ENCODE assay signal across 8 mouse cellular contexts in genomic region chr12:76592213-76592612, GRCm38 (mm10).
A peak's percentile ranks its signal among the peaks of the same experiment; 100 is the strongest.
DNase-seq lines count a peak whose midpoint lies in the region; ATAC-seq and TF ChIP-seq lines count a peak whose summit lies in the region.
"Had no signal": no experiment of that assay in that cellular context is flagged by ENCODE, and none has a peak within 500 bp of the region (broad histone marks: within the 10 kb centered on the region; RNA-seq: fewer than 3 reads in every experiment).

No protein-coding gene starts in this region.

- no peaks in the 10 kb centered on the region for H3K27me3 ChIP-seq in kidney, embryonic 16.5 days (ENCODE audit: insufficient read depth, low read length)
- peaks cover 46% of the 10 kb centered on the region for H3K27me3 ChIP-seq in G1E (ENCODE audit: insufficient read depth, low read length)
- H3K27me3 ChIP-seq in liver, embryonic 15.5 days: peaks cover 28% of the 10 kb centered on the region; the same call in 1 of the 2 replicates

- peak; percentile 57 for DNase-seq in kidney, adult 9 months
- peak; percentile 52 for DNase-seq in CD4-positive helper T cell, adult 2 months (ENCODE audit: low read depth, low spot score)
- no peak for DNase-seq in G1E (ENCODE audit: low spot score)
- peak; percentile 74 for DNase-seq in embryo, embryonic 9.5 days (ENCODE audit: extremely low spot score)
- DNase-seq in thymus, postnatal 14 days: peak; percentile 55

- H3K9me3 ChIP-seq in kidney, embryonic 16.5 days (ENCODE audit: low read length): no peaks in the 10 kb centered on the region
- no peaks in the 10 kb centered on the region for H3K9me3 ChIP-seq in G1E (replicated peaks)
- H3K9me3 ChIP-seq in liver, embryonic 15.5 days (replicated peaks): no peaks in the 10 kb centered on the region
- H3K9me3 ChIP-seq: limb, embryonic 13.5 days had no signal

- H3K4me3 ChIP-seq in kidney, embryonic 16.5 days (ENCODE audit: low read length): no peak overlapping the region
- no peak overlapping the region for H3K4me3 ChIP-seq in G1E (ENCODE audit: low read depth, low read length)
- H3K4me3 ChIP-seq in liver, embryonic 15.5 days (replicated peaks): no peak overlapping the region
- H3K4me3 ChIP-seq: limb, embryonic 13.5 days had no signal

- peaks cover 30% of the 10 kb centered on the region for H3K4me1 ChIP-seq in kidney, embryonic 16.5 days (ENCODE audit: insufficient read depth, low read length)
- H3K4me1 ChIP-seq in G1E (ENCODE audit: insufficient read depth, low read depth, low read length): peaks cover 46% of the 10 kb centered on the region
- peaks cover 54% of the 10 kb centered on the region for H3K4me1 ChIP-seq in liver, embryonic 15.5 days (replicated peaks)

- H3K36me3 ChIP-seq in kidney, embryonic 16.5 days (ENCODE audit: insufficient read depth, low read length): no peaks in the 10 kb centered on the region
- H3K36me3 ChIP-seq in G1E (replicated peaks): peaks cover 32% of the 10 kb centered on the region
- peaks cover 26% of the 10 kb centered on the region for H3K36me3 ChIP-seq in liver, embryonic 15.5 days (replicated peaks)
- H3K36me3 ChIP-seq: limb, embryonic 13.5 days had no signal

- H3K9ac ChIP-seq in kidney, embryonic 16.5 days (replicated peaks; ENCODE audit: low read length): no peak overlapping the region
- no peak overlapping the region for H3K9ac ChIP-seq in liver, embryonic 15.5 days
- H3K9ac ChIP-seq: limb, embryonic 13.5 days had no signal

- WGBS in kidney, embryonic 16.5 days: 40% methylated on average over 1 of the region's 1 CpGs
- 42% methylated on average over 1 of the region's 1 CpGs for WGBS in liver, embryonic 15.5 days (ENCODE audit: insufficient replicate concordance)

- no peak overlapping the region for H3K4me2 ChIP-seq in kidney, embryonic 16.5 days (replicated peaks; ENCODE audit: low read depth, low read length)
- no peak overlapping the region for H3K4me2 ChIP-seq in liver, embryonic 15.5 days
- H3K4me2 ChIP-seq: limb, embryonic 13.5 days had no signal

- H3K27ac ChIP-seq in kidney, embryonic 16.5 days (ENCODE audit: low read length): no peak overlapping the region
- peak overlapping the region; percentile 92; the same call in 1 of the 2 replicates for H3K27ac ChIP-seq in liver, embryonic 15.5 days (replicated peaks)
- H3K27ac ChIP-seq: limb, embryonic 13.5 days had no signal

- no peak for ATAC-seq in kidney, embryonic 16.5 days (ENCODE audit: low FRiP score, low TSS enrichment)
- no peak for ATAC-seq in G1E (ENCODE audit: extremely low read depth, insufficient number of reproducible peaks, low FRiP score, poor library complexity, severe bottlenecking)
- no peak for ATAC-seq in liver, embryonic 15.5 days (ENCODE audit: insufficient read depth)

- peak; percentile 84 for TF ChIP-seq CTCF in G1E (IDR thresholded peaks at IDR 0.05; ENCODE audit: low read depth, low read length)
